Mouse (Mus musculus) T-helper 1 cell (primary cell): ENCODE data around the gene Rdh16.
"Not testable (repeated sequence)": the region's sequence is repeated elsewhere in the genome, so short reads cannot be mapped to it uniquely, and the experiment has no call there.

ENCODE experiments used
- in situ Hi-C: fragments of 300-600 bp; cut with MboI, MseI; formaldehyde crosslinking; loops from one replicate; pipeline ENCODE4 v1.15.1; 2025; ENCODE audit warnings: high pct_unique_total_duplicates

Rdh16 gene

DNA sequence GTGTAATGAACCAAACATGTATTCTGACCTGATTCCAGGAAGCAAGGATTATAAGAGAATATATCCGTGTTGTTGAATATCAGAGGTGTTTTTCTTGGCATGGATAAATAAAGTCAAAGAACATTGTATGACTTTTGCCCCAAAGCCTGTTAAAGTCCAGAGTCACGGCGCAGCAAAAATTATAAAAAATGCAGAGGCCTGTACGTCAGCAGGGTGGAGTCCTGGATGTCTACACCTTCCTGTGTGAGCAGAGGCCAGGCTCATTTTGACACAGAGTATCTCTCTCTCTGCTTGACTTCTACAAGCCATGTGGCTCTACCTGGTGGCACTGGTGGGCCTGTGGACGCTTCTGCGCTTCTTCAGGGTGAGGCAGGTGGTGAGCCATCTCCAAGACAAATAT lies at the start of gene Rdh16:
TSS of gene Rdh16 (plus strand) at position 262 of the 400 bp plus-strand sequence.
- in situ Hi-C loops = no loop called here

DNA sequence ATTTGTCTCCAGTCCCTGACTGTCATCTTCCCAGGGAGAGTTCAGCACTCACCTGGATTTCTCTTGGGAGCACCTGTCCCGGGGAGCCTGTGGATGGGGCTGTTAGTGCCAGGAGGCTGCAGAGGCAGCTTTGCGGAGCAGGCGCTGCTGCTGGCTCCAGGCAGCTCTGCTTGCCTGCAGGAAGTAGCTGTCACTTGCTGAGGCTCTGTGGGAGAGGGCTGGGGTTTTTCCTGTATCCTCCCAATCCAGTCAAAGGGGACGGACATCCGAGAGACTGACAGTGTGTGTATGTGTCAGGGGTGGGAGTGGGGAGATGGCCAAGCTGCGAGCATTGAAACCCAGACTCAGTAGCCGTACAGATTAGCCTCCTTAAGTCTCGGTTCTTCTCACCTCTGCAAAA lies 49.4 kb upstream of the Rdh16 start, which contains the start of gene Gpr182:
TSS of gene Gpr182 (minus strand) at position 185 of the 400 bp plus-strand sequence.
- in situ Hi-C loops = no loop called here

DNA sequence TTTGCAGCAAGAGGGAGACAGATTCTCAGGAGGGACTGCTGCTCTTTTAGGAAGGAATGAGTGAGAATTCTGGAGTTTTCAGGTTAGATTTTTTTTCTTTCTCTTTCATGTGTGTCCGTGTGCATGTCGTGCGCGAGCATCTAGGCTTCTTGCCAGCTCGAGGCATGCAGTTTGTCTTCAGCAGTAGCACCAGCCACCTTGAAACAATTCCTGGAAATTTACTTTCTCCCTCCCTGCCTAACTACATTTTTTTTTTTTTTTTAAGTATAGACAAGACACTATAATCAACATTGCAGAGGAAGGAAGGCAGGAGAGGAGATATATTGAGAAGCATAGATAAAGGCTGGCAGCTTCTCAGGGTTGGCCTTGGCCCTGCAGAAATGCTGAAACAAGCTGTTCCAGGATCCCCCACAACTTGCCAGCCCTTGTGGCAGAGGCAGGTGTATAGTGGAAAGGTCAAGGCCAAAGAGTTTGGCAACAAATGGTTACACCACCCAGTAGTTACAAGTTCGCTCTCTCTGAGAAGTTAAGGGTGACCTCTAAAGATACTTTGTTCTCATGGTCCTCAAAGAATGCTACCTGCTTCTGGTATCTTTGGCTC lies 46.3 kb upstream of the Rdh16 start:
- in situ Hi-C loops = no loop called here

DNA sequence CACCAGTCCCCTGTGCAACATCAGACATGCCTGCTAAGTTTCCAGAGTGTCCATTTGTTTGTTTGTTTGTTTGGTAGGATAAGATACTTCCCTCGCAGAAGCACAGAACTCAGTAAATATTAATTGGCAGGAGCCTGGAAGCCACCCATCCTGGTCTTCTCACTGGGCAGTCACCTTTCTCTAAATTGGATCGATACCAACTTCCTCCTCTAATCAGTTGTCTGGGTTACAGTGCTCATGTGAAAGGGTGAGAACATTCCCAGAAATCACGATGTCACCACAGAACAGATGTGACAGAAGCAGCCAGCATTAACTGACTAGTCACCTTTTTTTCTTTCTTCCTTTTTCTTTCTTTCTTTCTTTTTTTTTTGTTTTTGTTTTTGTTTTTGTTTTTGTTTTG lies 45.7 kb upstream of the Rdh16 start:
- in situ Hi-C loops = no loop called here

DNA sequence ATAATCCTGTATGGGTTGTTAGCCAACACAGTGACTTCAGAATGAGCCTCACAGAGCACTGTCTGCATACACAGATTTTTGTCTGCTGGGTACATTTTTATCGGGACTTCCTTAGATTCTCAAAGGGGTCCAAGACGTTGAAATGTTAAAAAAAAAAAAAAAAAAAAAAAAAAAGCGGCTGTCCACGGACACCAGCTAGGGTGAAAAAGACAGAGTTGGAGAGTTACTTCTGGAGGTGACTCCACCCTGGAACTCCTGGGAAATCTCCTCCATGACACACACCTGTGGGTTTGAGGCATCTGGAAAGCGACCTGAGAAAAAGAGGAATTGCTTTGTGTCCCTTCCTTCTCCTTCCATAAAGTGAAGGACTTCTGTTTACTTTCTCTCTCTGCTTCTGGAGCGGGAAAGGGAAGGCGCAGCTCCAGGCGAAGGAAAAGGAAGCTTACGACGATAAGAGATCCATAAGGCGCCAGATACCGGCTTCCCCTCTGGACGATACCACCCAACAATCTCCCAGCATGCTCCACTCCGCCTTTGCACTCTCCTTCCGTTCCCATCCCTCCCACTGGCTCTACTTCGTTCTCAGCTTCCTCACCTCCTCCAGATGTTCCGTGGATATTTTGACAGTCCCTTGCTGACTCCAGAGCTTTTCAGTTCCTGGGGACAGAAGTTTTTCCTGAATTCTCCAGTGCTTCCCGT lies 45.0 kb upstream of the Rdh16 start:
- in situ Hi-C loops = no loop called here

DNA sequence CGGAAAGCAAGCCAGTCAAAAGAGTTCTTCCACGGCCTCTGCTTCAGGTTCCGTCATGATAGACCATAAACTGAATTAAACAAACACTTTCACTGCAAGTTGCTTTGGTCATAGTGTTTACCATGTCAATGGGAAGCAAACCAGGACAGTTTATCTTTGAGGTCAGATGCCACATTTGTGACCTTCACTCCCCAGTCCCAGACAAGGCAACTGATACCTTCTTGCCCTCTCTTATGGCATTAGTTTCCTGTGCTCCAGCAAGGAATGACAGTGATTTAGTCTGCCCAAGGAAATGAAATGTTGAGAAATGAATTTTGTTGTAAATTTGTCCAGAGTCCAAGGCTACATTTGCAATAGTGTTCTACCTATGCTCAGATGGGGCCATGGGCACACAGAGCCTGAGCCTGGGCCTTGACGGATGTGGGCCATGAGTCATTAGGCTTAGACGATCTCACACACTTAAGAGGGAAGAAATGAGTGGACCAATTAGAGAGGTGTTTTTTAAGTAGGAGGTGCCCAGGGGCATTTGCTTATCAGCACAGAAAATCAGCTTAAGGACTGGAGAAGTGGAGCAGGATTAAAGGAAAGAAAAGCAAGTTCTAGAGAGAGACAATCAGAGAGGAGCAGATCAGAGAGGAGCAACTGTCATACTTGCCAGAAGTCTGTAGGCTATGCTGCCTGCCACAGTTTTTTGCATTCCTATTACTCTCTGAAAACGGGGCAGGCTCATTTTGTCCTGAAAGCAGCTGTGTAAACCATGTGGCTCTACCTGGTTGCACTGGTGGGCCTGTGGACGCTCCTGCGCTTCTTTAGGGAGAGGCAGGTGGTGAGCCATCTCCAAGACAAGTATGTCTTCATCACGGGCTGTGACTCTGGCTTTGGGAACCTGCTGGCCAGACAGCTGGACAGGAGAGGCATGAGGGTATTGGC lies 41.5 kb upstream of the Rdh16 start, which contains the start of the genes Rdh1 and Rdh16f1:
TSS of gene Rdh1 (plus strand) at position 541 of the 930 bp plus-strand sequence.
TSS of gene Rdh16f1 (plus strand) at position 607 of the 930 bp plus-strand sequence.
- in situ Hi-C loops = no loop called here

DNA sequence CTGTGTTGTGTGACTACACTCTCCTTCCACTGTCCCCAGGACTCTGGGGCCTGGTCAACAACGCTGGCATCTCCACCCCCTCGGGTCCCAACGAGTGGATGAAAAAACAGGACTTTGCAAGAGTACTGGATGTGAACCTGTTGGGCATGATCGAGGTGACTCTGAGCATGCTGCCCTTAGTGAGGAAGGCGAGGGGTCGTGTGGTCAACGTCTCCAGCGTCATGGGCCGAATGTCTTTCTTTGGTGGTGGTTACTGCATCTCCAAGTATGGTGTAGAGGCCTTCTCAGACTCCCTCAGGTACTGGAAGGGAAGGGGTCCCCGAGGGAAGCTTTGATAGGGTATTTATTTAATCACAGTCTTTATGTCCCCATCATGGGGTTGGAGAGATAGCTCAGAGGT lies 38.0 kb upstream of the Rdh16 start:
- in situ Hi-C loops = not testable (repeated sequence)

DNA sequence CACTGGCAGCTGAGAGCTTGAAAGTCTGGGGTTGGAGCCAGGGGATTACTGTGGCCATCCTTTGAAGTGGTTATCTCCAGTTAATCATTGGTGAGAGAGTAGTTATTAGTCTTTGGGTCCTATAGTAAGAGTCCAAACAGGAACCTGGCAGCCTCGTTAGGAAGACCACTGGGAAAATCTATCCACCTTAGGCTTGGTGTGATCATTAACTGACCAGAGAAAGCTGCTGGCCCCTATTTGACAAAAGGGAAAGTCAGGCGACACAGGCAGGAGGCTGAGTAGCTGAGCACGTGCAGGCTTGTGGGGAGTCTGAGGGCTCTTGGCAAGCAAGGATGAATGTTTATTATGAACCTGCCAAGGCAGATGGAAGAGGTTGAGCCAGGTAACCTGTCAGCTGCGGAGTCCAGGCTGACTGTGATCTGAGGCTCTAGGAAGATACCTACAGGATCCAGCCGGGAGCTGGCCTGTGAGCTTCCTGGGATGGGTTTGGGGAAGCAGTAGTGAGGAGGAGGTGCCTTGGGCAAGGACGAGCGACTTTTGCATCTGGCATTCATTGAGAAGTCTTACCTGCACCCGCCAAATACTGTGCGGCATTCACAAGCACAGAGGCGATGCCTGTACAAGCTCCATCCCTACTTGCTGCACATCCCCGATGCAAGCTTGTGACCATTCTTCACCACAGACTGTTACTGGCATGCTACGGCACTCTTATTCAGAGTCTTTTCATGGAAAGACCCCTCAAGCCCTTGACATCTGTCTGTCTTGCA lies 36.9 kb upstream of the Rdh16 start:
- in situ Hi-C loops = no loop called here

DNA sequence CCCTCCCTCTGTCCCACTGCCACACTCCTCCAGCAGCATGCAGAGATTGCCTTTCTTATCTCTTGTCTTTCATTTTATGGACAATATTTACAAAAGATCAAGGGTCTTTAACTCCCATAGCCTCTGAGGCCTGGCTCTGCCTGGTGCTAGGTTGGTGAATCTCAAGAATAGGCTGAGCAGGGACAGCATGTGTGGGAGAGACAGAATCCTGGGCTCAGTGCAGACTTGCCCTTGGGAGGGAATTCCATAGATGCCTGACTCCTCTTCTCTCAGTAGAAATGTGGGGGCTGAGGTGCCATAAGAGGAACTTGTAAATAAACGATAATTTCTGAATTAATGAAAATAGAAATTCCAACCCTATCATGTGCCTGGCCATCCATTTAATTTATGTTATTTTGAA lies 34.4 kb upstream of the Rdh16 start:
- in situ Hi-C loops = no loop called here

DNA sequence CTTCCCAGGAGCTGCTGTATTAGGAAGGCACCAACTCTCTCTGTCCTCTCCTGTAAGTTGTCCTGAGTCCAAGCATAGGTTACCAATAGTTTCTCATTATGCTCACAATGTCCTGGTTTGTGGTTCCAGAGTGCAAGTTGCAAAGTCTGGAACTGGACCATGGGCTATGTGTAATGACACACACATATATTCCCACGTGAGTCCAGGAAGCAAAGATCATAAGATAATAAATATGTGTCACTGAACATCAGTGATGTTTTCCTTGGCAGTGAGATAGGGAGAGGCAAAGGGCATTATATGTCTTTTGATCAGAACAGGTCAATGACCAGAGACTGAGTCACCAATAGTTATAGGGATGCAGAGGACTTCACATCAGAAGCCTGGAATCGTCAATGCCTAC lies 24.9 kb upstream of the Rdh16 start, which contains the start of gene Rdh9:
TSS of gene Rdh9 (plus strand) at position 376 of the 400 bp plus-strand sequence.
- in situ Hi-C loops = no loop called here

DNA sequence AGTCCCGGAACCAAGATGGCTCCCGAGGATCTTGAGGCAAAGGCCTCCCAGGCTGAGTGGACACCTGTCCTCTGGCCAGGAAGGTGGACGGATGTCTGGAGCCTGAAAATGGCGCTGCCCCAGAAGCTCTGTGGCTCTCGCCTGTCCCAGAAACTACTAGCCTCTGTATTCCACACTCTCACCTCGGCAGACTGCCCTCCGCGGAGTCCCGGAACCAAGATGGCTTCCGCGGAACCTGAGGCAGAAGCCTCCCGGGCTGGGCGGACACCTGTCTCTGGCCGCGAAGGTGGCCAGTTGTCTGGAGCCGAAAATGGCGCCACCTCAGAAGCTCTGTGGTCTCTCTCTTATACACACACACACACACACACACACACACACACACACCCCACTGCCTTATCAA lies 18.6 kb upstream of the Rdh16 start:
- in situ Hi-C loops = not testable (repeated sequence)

DNA sequence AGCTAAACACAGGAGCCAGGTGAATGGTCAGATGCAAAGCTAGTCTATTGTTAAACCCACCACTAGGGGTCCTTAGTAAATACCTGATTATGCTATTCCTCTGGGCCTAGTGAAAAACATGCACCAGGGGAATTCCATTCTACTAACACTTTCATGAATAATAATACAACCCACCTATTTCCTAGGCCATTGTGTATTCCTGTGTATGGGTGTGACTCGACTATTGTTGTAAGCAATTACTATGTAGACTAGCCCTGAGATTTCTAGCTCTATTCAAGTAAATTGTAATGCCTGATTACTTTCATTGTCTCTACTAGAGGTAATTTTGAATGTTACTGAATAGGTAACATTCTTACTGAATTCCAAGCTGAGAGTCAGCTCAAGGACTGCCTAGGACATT lies 15.5 kb upstream of the Rdh16 start:
- in situ Hi-C loops = not testable (repeated sequence)

DNA sequence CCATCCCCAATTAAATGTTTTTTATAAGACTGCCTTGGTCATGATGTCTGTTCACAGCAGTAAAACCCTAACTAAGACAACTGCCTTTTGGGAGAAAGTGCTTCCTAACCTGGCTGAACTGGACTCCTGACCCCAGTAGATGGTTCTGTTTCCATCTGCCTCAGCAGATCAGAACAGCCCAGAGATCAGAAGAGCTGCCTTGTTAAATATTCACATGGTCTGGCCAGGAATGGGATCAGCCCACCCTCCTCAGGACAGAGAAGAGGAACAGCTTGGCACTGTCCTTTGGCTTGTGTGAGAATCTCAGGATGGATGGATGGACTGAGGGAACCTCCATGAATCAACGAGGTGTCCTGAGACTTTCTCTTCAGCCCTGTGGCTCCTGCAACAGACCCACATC lies 1.7 kb upstream of the Rdh16 start:
- in situ Hi-C loops = no loop called here

DNA sequence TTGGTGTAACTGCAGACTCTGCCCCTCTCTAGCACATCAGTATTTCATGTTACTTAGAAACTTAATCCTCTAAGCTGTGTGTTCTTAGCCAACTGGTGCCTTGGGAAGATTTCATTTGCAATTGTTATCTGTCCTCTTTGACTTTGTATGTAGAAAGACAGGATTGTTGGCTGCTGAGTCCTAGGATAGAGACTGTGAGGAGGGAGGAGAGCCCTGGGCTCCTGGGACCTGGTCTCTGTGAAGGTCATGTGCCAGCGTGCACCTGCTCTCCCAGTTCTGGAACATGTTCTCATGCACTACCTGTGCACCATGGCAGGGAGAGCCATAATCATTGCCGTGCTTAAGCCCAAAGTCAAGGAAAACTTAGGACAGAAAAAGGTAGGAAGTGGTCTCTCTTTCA lies 660 bp downstream of the Rdh16 start:
- in situ Hi-C loops = no loop called here

DNA sequence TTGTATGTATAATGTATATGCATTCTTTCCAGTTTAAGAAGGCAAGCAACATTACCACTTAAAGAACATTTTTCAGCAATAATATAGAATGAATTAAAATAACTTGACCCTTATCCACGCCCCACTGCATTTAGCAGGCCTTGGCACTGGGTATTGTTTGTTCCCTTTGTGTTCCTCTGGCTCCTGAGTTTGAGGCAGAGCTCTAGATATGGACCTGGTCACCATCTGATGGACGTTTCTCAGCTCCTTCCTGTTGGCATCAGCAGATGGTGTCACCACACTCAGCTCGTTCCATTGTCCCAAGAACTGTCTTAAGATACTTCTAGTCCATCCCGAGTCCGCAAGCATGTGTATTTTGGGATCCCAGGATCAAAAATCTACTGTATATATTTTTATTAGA lies 1.3 kb downstream of the Rdh16 start:
- in situ Hi-C loops = no loop called here

DNA sequence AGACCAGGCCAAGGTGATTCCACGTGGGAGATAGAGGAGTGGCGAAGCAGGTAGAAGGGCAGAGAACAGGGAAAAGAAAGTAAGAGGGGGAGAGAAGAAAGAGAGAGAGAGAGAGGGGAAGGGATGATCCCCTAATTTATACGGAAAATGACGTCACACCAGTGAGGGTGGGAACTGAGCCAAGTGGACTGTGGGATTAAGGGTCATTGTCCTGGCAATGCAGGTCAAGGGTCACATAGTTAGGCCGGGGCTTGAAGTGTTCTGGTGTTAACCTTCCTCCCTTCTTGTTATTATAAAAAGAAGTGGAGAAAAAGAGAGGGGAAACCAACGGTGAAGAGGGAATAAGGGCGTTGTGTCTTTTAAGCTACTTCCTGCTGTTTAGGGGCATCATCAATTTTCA lies 3.5 kb downstream of the Rdh16 start:
- in situ Hi-C loops = no loop called here

DNA sequence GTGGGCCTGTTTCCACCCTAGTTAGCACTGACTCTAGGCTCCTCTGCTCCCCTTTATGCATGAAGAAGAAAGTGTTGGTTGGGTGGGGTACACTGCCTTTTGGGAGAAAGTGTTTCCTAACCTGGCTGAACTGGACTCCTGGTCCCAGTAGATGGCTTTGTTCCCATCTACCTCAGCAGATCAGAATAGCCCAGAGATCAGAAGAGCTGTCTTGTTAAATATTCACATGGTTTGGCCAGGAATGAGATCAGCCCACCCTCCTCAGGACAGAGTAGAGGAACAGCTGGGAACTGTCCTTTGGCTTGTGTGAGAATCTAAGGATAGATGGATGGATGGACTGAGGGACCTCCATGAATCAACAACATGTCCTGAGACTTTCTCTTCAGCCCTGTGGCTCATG lies 14.9 kb downstream of the Rdh16 start:
- in situ Hi-C loops = no loop called here

DNA sequence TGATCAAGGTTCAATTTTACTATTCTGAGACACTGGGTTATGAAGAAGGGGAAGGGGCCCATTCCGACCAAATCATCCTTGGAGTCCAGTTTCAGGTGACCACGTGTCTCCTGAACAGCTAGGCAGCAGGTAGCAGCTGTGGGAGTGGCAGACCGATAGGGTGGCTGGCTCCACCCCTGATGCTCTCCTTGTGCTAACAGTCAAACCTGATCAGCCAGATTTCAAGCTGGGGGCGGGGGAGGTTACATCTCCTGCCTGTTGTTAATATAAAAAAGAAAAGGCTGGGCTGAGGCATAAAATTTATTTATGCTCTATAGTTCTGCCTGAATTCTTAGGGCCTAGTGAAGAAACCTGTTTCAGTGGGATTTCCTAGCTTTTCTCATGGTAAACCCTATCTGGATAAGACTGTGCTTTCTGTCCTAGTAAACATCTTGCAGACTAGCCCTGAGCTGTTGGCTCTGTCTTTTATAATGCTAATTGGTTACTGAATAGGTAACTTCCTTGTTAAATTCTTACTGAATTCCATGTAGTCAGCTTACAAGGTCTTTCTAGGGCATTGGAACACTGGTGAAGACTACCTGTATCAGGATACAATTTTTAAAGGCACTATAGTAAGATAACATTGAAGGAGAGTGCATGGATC lies 16.4 kb downstream of the Rdh16 start:
- in situ Hi-C loops = not testable (repeated sequence)

DNA sequence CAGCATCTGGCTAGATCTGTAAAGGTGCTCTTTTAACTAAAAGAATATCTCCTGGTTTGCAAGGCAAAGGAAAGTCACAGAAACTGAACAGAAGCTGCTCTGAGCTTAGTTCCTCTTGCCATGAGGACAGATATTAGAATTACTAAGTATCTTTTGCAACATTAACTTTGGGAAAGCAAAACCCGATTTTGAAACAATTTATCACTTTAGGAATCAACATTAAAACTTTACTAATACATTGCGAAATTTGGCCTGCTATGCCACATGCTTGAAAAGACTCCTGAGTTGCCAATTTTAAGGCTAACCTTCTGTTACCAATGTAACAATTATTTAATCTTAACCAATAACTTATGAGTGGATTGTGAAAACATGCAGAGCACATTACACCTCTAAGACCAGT lies 20.9 kb downstream of the Rdh16 start:
- in situ Hi-C loops = not testable (repeated sequence)

DNA sequence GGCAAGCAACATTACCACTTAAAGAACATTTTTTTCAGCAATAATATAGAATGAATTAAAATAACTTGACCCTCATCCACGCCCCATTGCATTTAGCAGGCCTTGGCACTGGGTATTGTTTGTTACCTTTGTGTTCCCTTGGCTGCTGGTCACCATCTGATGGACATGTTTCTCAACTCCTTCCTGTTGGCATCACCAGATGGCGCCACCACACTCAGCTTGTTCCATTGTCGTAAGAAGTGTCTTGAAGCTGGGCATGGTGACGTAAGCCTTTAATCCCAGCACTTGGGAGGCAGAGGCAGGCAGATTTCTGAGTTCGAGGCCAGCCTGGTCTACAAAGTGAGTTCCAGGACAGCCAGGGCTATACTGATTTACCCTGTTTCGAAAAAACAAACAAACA lies 24.4 kb downstream of the Rdh16 start:
- in situ Hi-C loops = no loop called here

DNA sequence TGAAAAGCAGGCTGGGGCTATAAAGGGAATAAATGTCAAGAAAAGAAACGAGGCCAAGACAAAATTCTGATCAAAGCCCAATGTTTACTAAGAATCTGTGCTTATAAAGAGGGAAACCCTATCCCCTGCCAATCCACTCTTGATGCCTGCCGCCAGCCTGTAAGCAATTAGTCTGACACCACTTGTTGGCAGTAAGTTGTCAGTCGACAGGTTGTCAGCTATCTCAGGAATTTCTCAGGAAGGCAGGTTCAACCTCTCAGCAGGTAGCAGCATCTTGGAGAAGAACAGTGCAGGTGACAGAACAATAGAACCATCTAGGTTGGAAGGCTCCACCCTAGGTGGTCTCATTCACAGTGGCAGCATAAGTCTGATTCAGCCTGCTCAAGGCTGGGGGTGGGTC lies 28.2 kb downstream of the Rdh16 start:
- in situ Hi-C loops = no loop called here
